Mouse (Mus musculus) small intestine, adult 2 months (tissue): Measurements from ENCODE around the gene Rnls.

Experiments used
- CTCF ChIP-seq: fragments of 200-500 bp; IDR thresholded peaks from 2 replicates; pipeline ENCODE4 v1.5.1; 2012; ENCODE audit warnings: low read depth, mild to moderate bottlenecking, control low read depth, inconsistent platforms, low read length, moderate library complexity, mixed read lengths; ENCODE audit not compliant: insufficient replicate concordance, insufficient read length; ENCODE audit errors: extremely low read depth
- POLR2A ChIP-seq: fragments of 200-500 bp; IDR thresholded peaks from 2 replicates; pipeline ENCODE4 v1.6.1; 2012; ENCODE audit warnings: low read depth, mild to moderate bottlenecking, control low read depth, inconsistent platforms, low read length, moderate library complexity

GRCm38 (mm10) chr19:33161903-33162302, 230.2 kb downstream of the Rnls start:
- TF ChIP-seq CTCF, result no peak
- no peak for TF ChIP-seq POLR2A
